Mouse (Mus musculus): Measurements from ENCODE around the gene Foxp1.

- TF ChIP-seq CTCF (IDR thresholded peaks at IDR 0.05; ENCODE audit: extremely low read depth, insufficient read depth, insufficient read length, insufficient replicate concordance) (no peak), POLR2A (IDR thresholded peaks at IDR 0.05; ENCODE audit: low read depth, low read length) (no peak)
Observed at GRCm38 (mm10) chr6:99203231-99203630, 319.3 kb downstream of the Foxp1 start.
